In the genomic region with DNA sequence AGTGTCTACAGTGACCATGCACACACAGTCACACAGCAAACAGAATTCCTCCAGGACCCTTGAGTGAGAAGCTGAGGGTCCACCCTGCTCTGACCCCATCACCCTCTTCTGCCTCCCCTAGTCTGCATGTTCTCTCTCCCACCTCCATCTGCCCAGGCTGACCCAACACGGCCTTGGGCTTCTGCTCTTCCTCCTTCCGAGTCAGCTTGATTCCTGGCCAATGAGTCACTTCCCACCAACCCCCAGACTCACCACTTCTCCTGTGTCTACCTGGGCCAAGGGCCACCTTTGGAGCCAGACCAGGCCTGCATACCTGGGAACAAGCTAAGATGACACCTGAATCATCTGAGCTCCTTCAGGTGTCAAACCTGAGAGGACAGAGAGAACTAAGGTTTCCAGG, we compare ENCODE assay signal across 12 mouse cellular contexts. TPM values are rescaled to one million over a fixed set of nuclear protein-coding genes. Genes with fewer than 3 reads are reported as not detected.
A peak's percentile ranks its signal among the peaks of the same experiment; 100 is the strongest.
DNase-seq lines count a peak whose midpoint lies in the region; ATAC-seq and TF ChIP-seq lines count a peak whose summit lies in the region.
"Had no signal": no experiment of that assay in that cellular context is flagged by ENCODE, and none has a peak within 500 bp of the region (broad histone marks: within the 10 kb centered on the region; RNA-seq: fewer than 3 reads in every experiment).

No protein-coding gene starts in this region.

- H3K4me1 ChIP-seq in intestine, embryonic 14.5 days (replicated peaks; ENCODE audit: control insufficient read depth, insufficient read depth, low read length) = peaks cover 15% of the 10 kb centered on the region
- peaks cover 11% of the 10 kb centered on the region for H3K4me1 ChIP-seq in intestine, postnatal 0 days (replicated peaks; ENCODE audit: control insufficient read depth, insufficient read depth, low read length)
- H3K4me1 ChIP-seq: hindbrain, embryonic 15.5 days had no signal

- intact Hi-C loops in heart, postnatal 36 days (cut with DNase I) = loop anchor here (1.0 to 2.0 kb wide), 2 partner anchors 490 to 758 kb away; no protein-coding TSS in a partner anchor

- peak; percentile 89 for DNase-seq in heart, adult 11 months
- no peak for DNase-seq in heart, postnatal 36 days
- DNase-seq in intestine, embryonic 14.5 days (ENCODE audit: low spot score) = no peak
- peak; percentile 59 for DNase-seq in 3134 (ENCODE audit: extremely low read depth, insufficient read length, low spot score)
- no peak for DNase-seq in layer of hippocampus, adult 8-10 months (ENCODE audit: low spot score in 2 of 2)
- no peak for DNase-seq in spleen, adult 18-20 months

- no peak for TF ChIP-seq POLR2A in myocyte (IDR thresholded peaks at IDR 0.05; ENCODE audit: insufficient read length, low read depth)

- H3ac ChIP-seq in myocyte (ENCODE audit: control insufficient read depth, insufficient read length) = no peak overlapping the region

- no peak overlapping the region for H3K4me3 ChIP-seq in intestine, embryonic 14.5 days (ENCODE audit: low read depth, low read length)
- H3K4me3 ChIP-seq in intestine, postnatal 0 days (ENCODE audit: low read depth, low read length) = no peak overlapping the region
- no peak overlapping the region for H3K4me3 ChIP-seq in myocyte
- H3K4me3 ChIP-seq: hindbrain, embryonic 15.5 days; limb, embryonic 10.5 days; megakaryocyte, embryonic 14.5 days had no signal

- H3K4me2 ChIP-seq in intestine, embryonic 14.5 days (ENCODE audit: low read length) = no peak overlapping the region
- no peak overlapping the region for H3K4me2 ChIP-seq in intestine, postnatal 0 days (replicated peaks; ENCODE audit: low read depth)
- peak overlapping the region; percentile 78 for H3K4me2 ChIP-seq in myocyte (ENCODE audit: low read depth)
- H3K4me2 ChIP-seq: hindbrain, embryonic 15.5 days had no signal

- H3K9ac ChIP-seq in intestine, embryonic 14.5 days (ENCODE audit: low read length) = no peak overlapping the region
- H3K9ac ChIP-seq in intestine, postnatal 0 days (ENCODE audit: low read depth, low read length) = no peak overlapping the region
- H3K9ac ChIP-seq: hindbrain, embryonic 15.5 days had no signal

- peak overlapping the region; percentile 62; the same call in 1 of the 2 replicates for H3K27ac ChIP-seq in intestine, embryonic 14.5 days (ENCODE audit: low read depth)
- H3K27ac ChIP-seq in intestine, postnatal 0 days (ENCODE audit: low read depth, low read length) = no peak overlapping the region; the same call in 1 of the 2 replicates
- H3K27ac ChIP-seq: hindbrain, embryonic 15.5 days; limb, embryonic 10.5 days had no signal

- no peak for TF ChIP-seq CTCF in intestine, postnatal 0 days (IDR thresholded peaks at IDR 0.05; ENCODE audit: low read depth)

- ATAC-seq in intestine, embryonic 14.5 days (replicated peaks; ENCODE audit: low FRiP score, low TSS enrichment, low read depth) = no peak
- no peak for ATAC-seq in intestine, postnatal 0 days

- H3K36me3 ChIP-seq in intestine, embryonic 14.5 days (ENCODE audit: control insufficient read depth, insufficient read depth, low read length) = no peaks in the 10 kb centered on the region
- H3K36me3 ChIP-seq in intestine, postnatal 0 days (ENCODE audit: control insufficient read depth, insufficient read depth) = peaks cover 12% of the 10 kb centered on the region; the same call in 1 of the 2 replicates
- H3K36me3 ChIP-seq in myocyte (ENCODE audit: control insufficient read depth, insufficient read depth) = no peaks in the 10 kb centered on the region
- H3K36me3 ChIP-seq: hindbrain, embryonic 15.5 days; limb, embryonic 10.5 days had no signal

- H3K9me3 ChIP-seq in intestine, embryonic 14.5 days (ENCODE audit: control insufficient read depth, low read length) = no peaks in the 10 kb centered on the region
- no peaks in the 10 kb centered on the region for H3K9me3 ChIP-seq in intestine, postnatal 0 days (ENCODE audit: control insufficient read depth)
- H3K9me3 ChIP-seq: hindbrain, embryonic 15.5 days; limb, embryonic 10.5 days had no signal

- H3K27me3 ChIP-seq in intestine, embryonic 14.5 days (replicated peaks; ENCODE audit: control insufficient read depth, insufficient read depth, low read length) = no peaks in the 10 kb centered on the region
- no peaks in the 10 kb centered on the region for H3K27me3 ChIP-seq in intestine, postnatal 0 days (replicated peaks; ENCODE audit: control insufficient read depth, insufficient read depth, low read length)
- no peaks in the 10 kb centered on the region for H3K27me3 ChIP-seq in myocyte (ENCODE audit: control insufficient read depth, insufficient read depth, insufficient read length)
- H3K27me3 ChIP-seq: hindbrain, embryonic 15.5 days had no signal

- 44% methylated on average over 2 of the region's 2 CpGs for WGBS in intestine, embryonic 14.5 days
- 58% methylated on average over 2 of the region's 2 CpGs for WGBS in intestine, postnatal 0 days

- H3K79me2 ChIP-seq in myocyte (ENCODE audit: control insufficient read depth, insufficient read depth) = no peaks in the 10 kb centered on the region

TF ChIP-seq in myocyte, 11 proteins besides CTCF, POLR2A, EP300 and RAD21:
- no peak for TF ChIP-seq REST (IDR thresholded peaks at IDR 0.05; ENCODE audit: insufficient read depth, insufficient read length)
- TF ChIP-seq MAX (IDR thresholded peaks at IDR 0.05; ENCODE audit: low read depth) = no peak
- no peak for TF ChIP-seq TCF3 (IDR thresholded peaks at IDR 0.05; ENCODE audit: insufficient read length, low read depth)
- TF ChIP-seq CEBPB (IDR thresholded peaks at IDR 0.05; ENCODE audit: insufficient read depth, poor library complexity, severe bottlenecking) = no peak
- no peak for TF ChIP-seq MYOG (IDR thresholded peaks at IDR 0.05; ENCODE audit: control insufficient read depth in 1 of 3, insufficient read depth in 1 of 3, insufficient read length in 2 of 3, low read depth in 2 of 3)
- no peak for TF ChIP-seq POLR2AphosphoS2 (IDR thresholded peaks at IDR 0.05; ENCODE audit: insufficient read length, low read depth)
- no peak for TF ChIP-seq USF1 (IDR thresholded peaks at IDR 0.05; ENCODE audit: low read depth)
- TF ChIP-seq SRF (IDR thresholded peaks at IDR 0.05; ENCODE audit: control insufficient read depth, insufficient read length, low read depth) = no peak
- no peak for TF ChIP-seq E2F4 (IDR thresholded peaks at IDR 0.05; ENCODE audit: insufficient read depth)
- TF ChIP-seq TCF12 (IDR thresholded peaks at IDR 0.05; ENCODE audit: insufficient read depth, poor library complexity, severe bottlenecking) = no peak
- TF ChIP-seq MYOD1 (IDR thresholded peaks at IDR 0.05; ENCODE audit: control insufficient read depth in 1 of 3, insufficient read length in 2 of 3, low read depth in 2 of 3) = no peak

RNA-seq across cellular contexts. Expression of a gene that starts 50.7 kb away (rescaled TPM):
- 10 to 100 TPM; 55.3 to 56.4 TPM for total RNA-seq in heart, postnatal 36 days (2021)
- polyA plus RNA-seq in intestine, embryonic 14.5 days (2014; fragmentation: Nextera tagmentation; extraction: Ambion mirVana) = 102 and 114 TPM in 2 replicates
- polyA plus RNA-seq in intestine, postnatal 0 days (2015; fragmentation: Nextera tagmentation; extraction: Ambion mirVana) = 37.4 and 40.1 TPM in 2 replicates
- 78.3 TPM for polyA plus RNA-seq in myocyte (2012; fragmentation: generic; extraction: Trizol)
- 10 to 100 TPM; 46.5 to 50.9 (median 50.4) TPM for total RNA-seq in layer of hippocampus, adult 8-10 months (2022)
- total RNA-seq: neutrophil, adult 5-6 weeks had no signal

Comparison
In these comparisons a context has a peak if more than half of its experiments do, and no peak if none do; other contexts are left out.
1. DNase-seq: peak in heart, adult 11 months (single experiment) and 3134 (single experiment); none in heart, postnatal 36 days (0 of 2), intestine, embryonic 14.5 days (single experiment), layer of hippocampus, adult 8-10 months (0 of 2) and spleen, adult 18-20 months (0 of 2).